Mouse (Mus musculus): ENCODE data around the gene Lgr6. TPM values are rescaled to one million over a fixed set of nuclear protein-coding genes. Genes with fewer than 3 reads are reported as not detected.

Lgr6 gene
- total RNA-seq, 2 experiments from 2014 or later: 8.6 to 9.4 TPM

- DNase-seq: no peak
These were observed 157.5 kb downstream of the Lgr6 start for GRCm38 (mm10) chr1:134947590-134947989.

GRCm38 (mm10) chr1:134942898-134943297, 162.2 kb downstream of the Lgr6 start:
- DNase-seq: no peak

- no peak for DNase-seq
These were observed 164.2 kb downstream of the Lgr6 start for GRCm38 (mm10) chr1:134940863-134941262.

- DNase-seq: no peak
These were observed 166.8 kb downstream of the Lgr6 start for GRCm38 (mm10) chr1:134938233-134938632.

GRCm38 (mm10) chr1:134936335-134936734, 168.7 kb downstream of the Lgr6 start:
- DNase-seq: no peak

Other genes starting within 250 kb of the Lgr6 start
- gene Ppp1r12b, start 149.3 kb downstream of the Lgr6 start, total RNA-seq (2021): 100 to 1,000 TPM; 118 to 124 TPM
- gene Ube2t, start 142.7 kb downstream of the Lgr6 start, total RNA-seq (2021): 10 to 100 TPM; 22.6 to 24.2 TPM
- gene Ptpn7, start 27.4 kb upstream of the Lgr6 start, total RNA-seq (2021): under 1 TPM; 0.47 to 0.52 TPM
- 10 to 100 TPM; 33.5 to 36.8 TPM for gene Arl8a, start 41.5 kb upstream of the Lgr6 start, total RNA-seq (2021)
- gene Gpr37l1, start 62.4 kb upstream of the Lgr6 start, total RNA-seq (2021): under 1 TPM in 1 of 2 experiments, not detected in 1; 0.18 TPM
- under 1 TPM; 0.50 to 0.74 TPM for gene Elf3, start 153.3 kb upstream of the Lgr6 start, total RNA-seq (2021)
- 10 to 100 TPM; 18.9 to 23.3 TPM for gene Rnpep, start 178.8 kb upstream of the Lgr6 start, total RNA-seq (2021)
- 100 to 1,000 TPM; 392 to 414 TPM for gene Timm17a, start 208.5 kb upstream of the Lgr6 start, total RNA-seq (2021)
- 1 to 10 TPM; 1.4 to 1.6 TPM for gene Lmod1, start 219.5 kb upstream of the Lgr6 start, total RNA-seq (2021)